Mouse (Mus musculus) liver, adult 2 months (tissue): ENCODE results near the gene Art1. TPM values are rescaled to one million over a fixed set of nuclear protein-coding genes. Genes with fewer than 3 reads are reported as not detected.
A peak's percentile ranks its signal among the peaks of the same experiment; 100 is the strongest.

Source experiments
- DNase-seq: peaks from one replicate; pipeline ENCODE4 v3.0.0-alpha.2; 2011; ENCODE audit warnings: low read depth, low spot score; ENCODE audit errors: extremely low read depth
- H3K27ac ChIP-seq: fragments of 200-500 bp; replicated peaks from 2 replicates; pipeline ENCODE4 v1.5.1; 2012; ENCODE audit warnings: low read depth, mild to moderate bottlenecking, control low read depth, inconsistent platforms, low read length; ENCODE audit not compliant: insufficient read depth
- H3K27me3 ChIP-seq: fragments of 200-500 bp; 2 replicates; pipeline ENCODE4 v1.6.1; 2012; ENCODE audit warnings: mild to moderate bottlenecking, moderate library complexity, low read length, inconsistent platforms; ENCODE audit not compliant: control insufficient read depth, insufficient read depth
- H3K36me3 ChIP-seq: fragments of 200-500 bp; 2 replicates; pipeline ENCODE4 v1.6.1; 2012; ENCODE audit warnings: low read length, inconsistent platforms; ENCODE audit not compliant: control insufficient read depth, insufficient read depth
- H3K4me1 ChIP-seq: fragments of 200-500 bp; 2 replicates; pipeline ENCODE4 v1.6.1; 2011; ENCODE audit warnings: low read length; ENCODE audit not compliant: control insufficient read depth, insufficient read depth
- H3K4me3 ChIP-seq: fragments of 200-500 bp; 2 replicates; pipeline ENCODE4 v1.5.1; 2011; ENCODE audit warnings: low read depth, mild to moderate bottlenecking, control low read depth, low read length, moderate library complexity; ENCODE audit not compliant: insufficient read depth
- H3K79me2 ChIP-seq: fragments of 200-500 bp; 2 replicates; pipeline ENCODE4 v1.6.1; 2012; ENCODE audit warnings: inconsistent platforms, mild to moderate bottlenecking, low read length, moderate library complexity; ENCODE audit not compliant: control insufficient read depth, insufficient read depth
- H3K9ac ChIP-seq: fragments of 200-500 bp; 2 replicates; pipeline ENCODE4 v1.6.1; 2012; ENCODE audit warnings: low read depth, mild to moderate bottlenecking, control low read depth, inconsistent platforms, low read length
- CTCF ChIP-seq: fragments of 200-500 bp; IDR thresholded peaks from 2 replicates; pipeline ENCODE4 v1.5.1; 2011; ENCODE audit warnings: low read depth, low read length, control low read depth
- POLR2A ChIP-seq: fragments of 200-500 bp; IDR thresholded peaks from 2 replicates; pipeline ENCODE4 v1.6.1; 2011; ENCODE audit warnings: low read length, control low read depth; ENCODE audit not compliant: insufficient read depth; ENCODE audit errors: extremely low read depth
- WGBS: fragments of 180-500 bp; shearing (Covaris S2); methylation state at CpG from one replicate; pipeline ENCODE4 v1.1.7; 2018; 5-methylcytosine and 5-hydroxymethylcytosine counted together
- polyA plus RNA-seq: library from polyadenylated mRNA; depleted of rRNA; stranded (reverse); fragments of >200 nt; gene quantifications from 2 replicates; pipeline ENCODE4 v1.2.3, GENCODE M21; 2012
- total RNA-seq: library from RNA; depleted of rRNA; stranded (reverse); fragments of >200 nt; gene quantifications from 2 replicates; pipeline ENCODE4 v1.2.3, GENCODE M21; 2014

Gene Art1
- total and polyA plus RNA-seq, 2 experiments = 0.28 TPM; not detected in 1

GRCm38 (mm10) chr7:102109746-102110145 lies 8.2 kb downstream of the Art1 start:
- H3K36me3 ChIP-seq = no peaks in the 10 kb centered on the region
- WGBS = 87% methylated on average over 4 of the region's 4 CpGs
- H3K4me3 ChIP-seq = no peak overlapping the region
- no peak overlapping the region for H3K9ac ChIP-seq
- TF ChIP-seq CTCF (no peak), POLR2A (no peak)
- H3K4me1 ChIP-seq = no peaks in the 10 kb centered on the region
- H3K27me3 ChIP-seq = peaks cover 5% of the 10 kb centered on the region; the same call in 1 of the 2 replicates
- H3K27ac ChIP-seq = no peak overlapping the region
- no peaks in the 10 kb centered on the region for H3K79me2 ChIP-seq
- DNase-seq = no peak

- H3K27ac ChIP-seq = no peak overlapping the region
- no peaks in the 10 kb centered on the region for H3K79me2 ChIP-seq
- WGBS = 62% methylated on average over 45 of the region's 45 CpGs
- no peaks in the 10 kb centered on the region for H3K36me3 ChIP-seq
- TF ChIP-seq POLR2A (no peak), CTCF (no peak)
- no peak for DNase-seq
- no peaks in the 10 kb centered on the region for H3K4me1 ChIP-seq
- H3K27me3 ChIP-seq = no peaks in the 10 kb centered on the region
- H3K9ac ChIP-seq = no peak overlapping the region
- no peak overlapping the region for H3K4me3 ChIP-seq
These were observed 11.7 kb downstream of the Art1 start for GRCm38 (mm10) chr7:102113151-102113729.

DNA sequence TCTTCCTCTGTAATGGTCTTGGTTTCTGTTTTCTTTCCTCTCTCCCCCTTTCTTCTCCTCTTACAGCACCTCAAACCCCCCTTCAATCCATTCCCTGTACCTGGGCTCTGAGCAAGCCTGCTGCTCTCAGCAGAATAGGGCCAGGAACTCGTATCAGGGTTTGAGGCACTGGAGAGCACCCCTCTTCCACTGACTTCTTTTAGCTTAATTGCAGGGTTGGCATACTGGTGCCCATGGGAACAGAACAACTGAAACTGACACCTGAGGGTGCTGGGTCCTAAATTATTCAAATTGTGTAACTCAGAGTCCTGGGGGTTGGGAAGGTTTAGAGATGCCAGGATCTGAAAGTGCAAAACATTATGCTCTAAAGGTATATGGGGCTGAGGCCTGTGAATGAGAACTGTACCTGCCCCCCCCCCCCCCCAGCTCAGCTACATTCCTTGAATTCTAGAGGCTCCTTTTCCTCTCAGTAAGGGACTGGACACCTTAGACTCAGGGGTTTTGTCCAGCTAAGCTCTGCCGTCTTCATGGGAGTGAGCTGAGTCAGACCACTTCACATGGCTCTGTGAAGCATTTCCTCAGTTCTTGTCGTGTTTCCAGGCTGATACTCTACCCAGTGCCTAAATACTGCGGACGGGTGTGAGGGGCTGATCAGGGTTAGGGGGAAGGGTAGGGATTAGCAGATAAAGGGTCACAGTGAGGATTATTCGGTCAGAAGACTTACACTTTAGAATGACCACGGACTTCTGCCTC lies 15.2 kb downstream of the Art1 start, which contains the start of gene Chrna10:
Gene Chrna10 (minus strand): TSS at position 250 of the 753 bp plus-strand sequence.
- Histone ChIP-seq H3K4me3 (no peak within 1 kb of the TSS), H3K36me3 (peaks cover 19% of the 10 kb centered on the region), H3K27me3 (no peaks in the 10 kb centered on the region), H3K4me1 (no peaks in the 10 kb centered on the region), H3K27ac (no peak within 1 kb of the TSS), H3K9ac (no peak within 1 kb of the TSS), H3K79me2 (no peaks in the 10 kb centered on the region)
- no peak for DNase-seq
- TF ChIP-seq CTCF (no peak), POLR2A (no peak)
- 53% methylated on average over 7 of the region's 7 CpGs for WGBS

DNA sequence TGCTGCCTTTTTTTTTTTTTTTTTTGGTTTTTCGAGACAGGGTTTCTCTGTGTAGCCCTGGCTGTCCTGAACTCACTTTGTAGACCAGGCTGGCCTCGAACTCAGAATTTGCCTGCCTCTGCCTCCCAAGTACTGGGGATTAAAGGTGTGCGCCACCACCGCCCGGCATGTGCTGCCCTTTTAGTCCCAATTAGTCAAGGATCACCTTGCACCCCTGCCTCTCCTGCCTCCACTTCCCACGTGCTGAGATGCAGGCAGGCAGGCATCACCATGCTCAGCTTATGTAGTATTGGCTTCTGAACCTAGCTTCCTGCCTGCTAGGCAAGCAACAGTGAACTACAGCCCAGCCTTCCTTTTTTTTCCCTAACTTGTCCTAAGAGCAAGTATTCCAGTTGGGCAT lies 15.8 kb downstream of the Art1 start:
- Histone ChIP-seq H3K36me3 (peaks cover 25% of the 10 kb centered on the region), H3K27me3 (no peaks in the 10 kb centered on the region), H3K4me1 (no peaks in the 10 kb centered on the region), H3K4me3 (no peak overlapping the region), H3K79me2 (no peaks in the 10 kb centered on the region), H3K27ac (no peak overlapping the region), H3K9ac (no peak overlapping the region)
- TF ChIP-seq CTCF = no peak
- no peak for TF ChIP-seq POLR2A
- DNase-seq = no peak
- 73% methylated on average over 6 of the region's 6 CpGs for WGBS

DNA sequence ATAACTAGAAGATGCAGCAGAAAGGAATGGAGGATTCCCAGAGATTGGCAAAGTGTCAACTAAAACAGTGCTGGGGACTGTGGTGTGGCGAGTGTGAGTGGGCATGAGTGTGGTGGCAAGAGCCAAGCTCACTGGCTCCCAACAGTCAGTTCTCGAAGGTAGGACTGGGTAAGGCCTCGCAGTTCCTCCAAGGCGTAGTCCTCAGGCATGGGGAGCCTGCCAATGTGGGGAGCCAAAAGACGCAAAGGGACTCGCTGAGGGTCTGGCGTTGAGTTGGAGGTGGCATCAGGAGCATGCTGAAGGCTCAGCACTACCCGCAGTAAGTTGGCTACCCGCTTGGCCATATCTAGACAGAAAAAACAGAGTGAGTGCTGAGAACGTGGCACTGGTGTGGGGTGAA lies 18.8 kb downstream of the Art1 start:
- TF ChIP-seq POLR2A (no peak), CTCF (no peak)
- H3K4me1 ChIP-seq = no peaks in the 10 kb centered on the region
- H3K27me3 ChIP-seq = no peaks in the 10 kb centered on the region
- no peak overlapping the region for H3K9ac ChIP-seq
- peaks cover 54% of the 10 kb centered on the region for H3K36me3 ChIP-seq
- no peak for DNase-seq
- no peak overlapping the region for H3K27ac ChIP-seq
- WGBS = 96% methylated on average over 10 of the region's 10 CpGs
- no peak overlapping the region for H3K4me3 ChIP-seq
- no peaks in the 10 kb centered on the region for H3K79me2 ChIP-seq

GRCm38 (mm10) chr7:102132395-102132794 lies 30.9 kb downstream of the Art1 start:
- Histone ChIP-seq H3K9ac (no peak overlapping the region), H3K27ac (no peak overlapping the region), H3K27me3 (no peaks in the 10 kb centered on the region), H3K4me1 (no peaks in the 10 kb centered on the region), H3K79me2 (no peaks in the 10 kb centered on the region), H3K36me3 (peaks cover 58% of the 10 kb centered on the region), H3K4me3 (no peak overlapping the region)
- DNase-seq = peak; percentile 15
- 29% methylated on average over 4 of the region's 4 CpGs for WGBS
- TF ChIP-seq CTCF (no peak), POLR2A (no peak)
